Mouse (Mus musculus) kidney, adult 8-10 months (tissue): ENCODE data around the gene Vgf.

Experiments
- DNase-seq, 2 experiments: peaks; one replicate each; pipeline ENCODE4 v3.0.0; 2022

Vgf gene

DNA sequence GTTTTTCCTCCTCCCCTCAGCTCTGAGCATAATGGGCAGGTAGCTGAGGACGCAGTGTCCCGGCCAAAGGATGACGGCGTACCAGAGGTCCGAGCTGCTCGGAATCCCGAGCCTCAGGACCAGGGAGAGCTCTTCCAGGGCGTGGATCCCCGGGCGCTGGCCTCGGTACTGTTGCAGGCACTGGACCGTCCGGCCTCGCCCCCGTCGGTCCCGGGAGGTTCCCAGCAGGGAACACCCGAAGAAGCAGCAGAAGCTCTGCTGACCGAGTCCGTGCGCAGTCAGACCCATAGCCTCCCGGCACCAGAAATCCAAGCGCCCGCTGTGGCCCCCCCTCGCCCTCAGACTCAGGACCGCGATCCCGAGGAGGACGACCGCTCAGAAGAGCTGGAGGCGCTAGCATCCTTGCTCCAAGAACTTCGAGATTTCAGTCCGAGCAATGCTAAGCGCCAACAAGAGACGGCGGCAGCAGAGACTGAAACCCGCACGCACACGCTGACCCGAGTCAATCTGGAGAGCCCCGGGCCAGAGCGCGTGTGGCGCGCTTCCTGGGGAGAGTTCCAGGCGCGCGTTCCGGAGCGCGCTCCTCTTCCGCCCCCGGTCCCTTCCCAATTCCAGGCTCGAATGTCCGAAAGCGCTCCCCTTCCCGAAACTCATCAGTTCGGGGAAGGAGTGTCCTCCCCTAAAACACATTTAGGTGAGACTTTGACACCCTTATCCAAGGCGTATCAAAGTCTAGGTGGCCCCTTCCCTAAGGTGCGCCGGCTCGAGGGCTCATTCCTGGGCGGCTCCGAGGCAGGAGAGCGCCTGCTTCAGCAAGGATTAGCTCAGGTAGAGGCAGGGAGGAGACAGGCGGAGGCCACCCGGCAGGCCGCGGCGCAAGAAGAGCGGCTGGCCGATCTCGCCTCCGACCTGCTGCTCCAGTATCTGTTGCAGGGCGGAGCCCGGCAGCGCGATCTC, 5.2 kb downstream of the Vgf start:
- DNase-seq = peak in 1 of 2 experiments; percentile 19

DNA sequence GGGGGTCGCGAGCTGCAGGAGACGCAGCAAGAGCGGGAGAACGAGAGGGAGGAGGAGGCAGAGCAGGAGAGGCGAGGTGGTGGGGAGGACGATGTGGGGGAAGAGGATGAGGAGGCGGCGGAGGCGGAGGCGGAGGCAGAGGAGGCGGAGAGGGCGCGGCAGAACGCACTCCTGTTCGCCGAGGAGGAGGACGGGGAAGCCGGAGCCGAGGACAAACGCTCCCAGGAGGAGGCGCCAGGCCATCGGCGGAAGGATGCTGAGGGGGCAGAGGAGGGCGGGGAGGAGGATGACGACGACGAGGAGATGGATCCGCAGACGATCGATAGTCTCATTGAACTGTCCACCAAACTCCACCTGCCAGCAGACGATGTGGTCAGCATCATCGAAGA, 5.8 kb downstream of the Vgf start:
- DNase-seq = no peak

DNA sequence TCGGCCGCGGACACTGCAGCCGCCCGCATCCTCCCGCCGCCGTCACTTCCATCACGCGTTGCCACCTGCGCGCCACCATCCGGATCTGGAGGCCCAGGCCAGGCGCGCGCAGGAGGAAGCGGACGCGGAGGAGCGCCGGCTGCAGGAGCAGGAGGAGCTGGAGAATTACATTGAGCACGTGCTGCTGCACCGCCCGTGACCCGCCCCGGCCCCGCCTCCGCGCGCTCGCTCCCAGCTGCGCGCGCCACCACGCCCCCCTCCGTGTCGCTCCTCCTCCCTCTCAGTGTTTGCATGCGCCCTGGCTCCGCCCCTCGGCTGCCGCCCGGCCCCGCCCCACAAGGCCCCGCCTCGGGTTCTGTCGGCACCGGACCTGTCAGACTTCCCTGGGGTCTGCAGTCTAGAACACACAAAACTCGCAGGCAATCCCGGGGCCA, 6.5 kb downstream of the Vgf start:
- peak; percentile 82 to 87 for DNase-seq

DNA sequence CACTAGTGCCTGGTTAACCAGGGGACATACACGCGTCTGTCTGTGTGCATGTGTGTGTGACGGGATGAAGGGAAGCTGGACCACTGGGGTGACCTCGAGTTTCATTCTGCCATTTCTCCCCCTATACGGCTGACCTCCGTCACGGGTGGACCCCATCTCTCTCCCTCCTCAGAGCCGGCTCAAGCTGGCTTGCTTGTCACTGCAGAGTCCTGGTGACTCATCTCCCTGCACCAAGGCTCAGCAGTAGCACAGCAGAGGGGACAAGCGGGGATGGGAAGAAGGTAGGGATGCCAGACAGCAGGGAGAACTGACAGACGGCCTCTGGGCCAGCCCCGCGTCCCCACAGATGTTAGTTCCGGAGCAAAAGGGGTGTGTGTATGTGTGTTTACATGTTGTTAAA, 10.0 kb downstream of the Vgf start:
- no peak for DNase-seq

DNA sequence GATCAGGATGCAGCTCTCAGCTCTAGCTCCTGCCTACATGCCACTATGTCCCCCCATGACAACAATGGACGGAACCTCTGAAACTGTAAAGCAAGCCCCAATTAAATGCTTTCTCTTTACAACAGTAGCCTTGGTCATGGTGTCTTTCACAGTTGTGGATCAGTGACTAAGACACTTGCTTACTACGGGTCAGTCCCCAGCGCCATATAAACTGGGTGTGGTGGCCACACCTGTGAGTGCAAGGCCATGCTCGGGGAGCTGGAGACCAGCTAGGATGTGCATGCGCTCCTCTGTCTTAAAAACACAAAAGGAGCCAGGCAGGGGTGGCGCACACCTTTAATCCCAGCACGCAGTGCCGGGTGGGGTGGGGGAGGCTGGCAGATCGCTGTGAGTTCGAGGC, 13.3 kb downstream of the Vgf start:
- no peak for DNase-seq

DNA sequence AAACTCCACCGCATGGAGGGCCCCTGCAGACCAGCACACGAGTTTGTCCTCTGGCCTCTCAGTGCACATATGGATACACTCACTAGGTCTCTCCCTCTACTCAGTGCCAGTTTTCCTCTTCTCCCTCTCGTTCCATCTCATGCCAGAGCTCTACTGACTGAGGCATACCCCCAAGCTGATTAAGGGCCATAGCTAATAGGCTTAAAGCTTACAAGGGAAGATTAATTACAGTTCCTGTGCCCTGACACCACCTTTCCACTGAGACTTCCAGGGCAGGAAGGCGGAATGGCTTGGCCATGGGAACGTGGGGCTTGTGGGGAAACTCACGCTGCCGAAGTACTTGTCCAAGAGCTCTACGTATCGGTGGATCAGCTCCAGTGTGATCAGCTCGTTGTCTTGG, 15.2 kb downstream of the Vgf start:
- DNase-seq = no peak

DNA sequence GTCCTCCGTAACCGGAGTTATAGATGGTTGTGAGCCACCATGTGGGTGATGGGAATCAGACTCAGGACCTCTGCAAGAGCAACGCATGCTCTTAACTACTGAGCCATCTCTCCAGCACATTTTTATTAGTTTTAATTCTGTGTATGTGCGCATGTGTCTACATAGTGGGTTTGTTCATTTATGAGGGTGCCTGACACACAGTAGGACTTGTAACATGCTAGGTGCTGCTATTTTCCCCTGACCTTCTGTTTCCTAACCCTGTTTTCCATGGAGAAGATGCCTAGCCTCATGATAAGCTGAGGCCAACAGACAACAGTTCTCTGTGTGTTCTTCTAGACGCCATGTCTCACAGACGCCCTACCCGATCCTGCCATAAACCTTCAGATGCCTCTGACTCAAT, 17.8 kb downstream of the Vgf start:
- no peak for DNase-seq

DNA sequence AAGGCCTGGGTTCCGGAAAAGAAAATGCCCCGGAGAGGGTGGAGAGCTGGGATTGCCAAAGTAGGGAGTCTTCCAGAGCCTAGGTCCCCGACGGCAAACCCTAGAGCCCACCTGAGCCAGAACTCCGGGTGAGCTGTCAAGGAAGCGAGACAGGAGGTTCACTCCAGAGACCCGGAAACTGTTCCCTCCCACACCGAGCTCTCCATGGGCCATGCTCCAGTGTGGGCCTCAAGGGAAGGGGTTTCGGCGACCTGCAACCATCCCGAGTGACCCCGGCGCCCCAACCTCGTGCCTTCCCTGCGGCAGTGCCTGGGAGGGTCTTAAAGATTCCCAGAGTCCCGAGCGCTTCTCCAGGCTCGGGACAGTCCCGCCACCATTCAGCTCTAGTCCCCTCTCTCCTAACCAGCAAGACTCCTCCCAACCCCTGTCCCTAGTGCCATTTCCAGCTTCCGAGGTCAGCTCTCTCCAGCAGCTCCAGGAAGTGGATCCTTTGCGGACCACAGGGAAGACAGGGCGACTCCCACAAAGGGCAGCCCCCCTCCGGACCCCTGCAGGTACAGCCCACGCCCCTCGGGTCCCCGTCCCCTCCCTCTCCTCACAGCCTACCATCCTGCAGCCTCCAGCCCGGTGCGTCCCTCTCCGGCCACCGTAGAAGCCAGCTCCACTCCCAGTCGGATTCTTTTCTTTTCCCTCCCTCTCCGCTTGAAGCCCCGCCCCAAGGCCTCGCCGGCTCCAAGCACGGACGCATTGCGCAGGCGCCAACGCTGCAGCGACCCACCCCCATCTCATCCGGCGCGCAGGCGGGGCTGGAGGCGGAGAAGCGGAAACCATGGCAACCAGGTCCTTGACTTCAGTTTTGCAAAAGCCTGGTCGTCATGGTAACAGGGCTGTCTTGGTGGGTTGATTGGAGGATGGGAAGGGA, 19.5 kb downstream of the Vgf start, which contains the start of gene Ap1s1:
Gene Ap1s1 (minus strand): TSS at position 734 of the 922 bp plus-strand sequence.
- DNase-seq = peak; percentile 96 to 97

DNA sequence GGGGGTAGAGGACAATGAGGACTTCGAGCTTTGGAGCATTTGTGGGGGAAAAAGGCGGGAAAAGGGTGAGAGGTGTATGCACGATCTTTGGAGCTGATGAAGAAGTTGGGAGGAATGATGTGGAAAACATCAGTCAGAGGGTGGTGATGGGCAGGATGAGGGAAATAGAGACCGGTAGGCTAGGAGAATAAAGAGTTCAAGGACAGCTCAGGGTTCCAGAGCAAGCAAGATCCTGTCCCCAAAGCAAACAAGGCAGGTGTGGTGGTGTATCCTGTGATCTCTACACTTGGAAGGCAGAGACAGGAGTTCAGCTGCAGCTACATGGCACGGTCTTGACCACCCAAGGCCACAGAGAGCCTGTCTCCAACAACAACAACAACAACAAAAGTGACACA, 20.1 kb downstream of the Vgf start:
- DNase-seq = no peak

DNA sequence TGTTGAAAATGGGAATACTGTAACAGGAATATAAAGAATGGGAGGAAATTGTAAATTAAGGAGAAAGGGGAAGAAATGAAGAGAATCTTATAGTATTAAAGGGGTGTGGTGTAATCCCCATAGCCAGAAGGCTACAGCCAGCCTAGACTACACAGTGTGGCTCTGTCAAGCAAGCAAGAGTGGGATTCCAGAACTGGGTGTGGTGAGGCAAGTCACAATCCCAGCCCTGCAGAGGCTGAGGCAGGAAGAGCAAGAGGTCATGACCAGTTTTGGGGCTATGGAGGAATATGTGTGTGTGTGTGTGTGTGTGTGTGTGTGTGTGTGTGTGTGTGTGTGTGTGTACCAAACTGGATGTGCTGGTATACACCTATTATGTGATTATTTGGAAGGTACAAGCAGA, 20.8 kb downstream of the Vgf start:
- no peak for DNase-seq

DNA sequence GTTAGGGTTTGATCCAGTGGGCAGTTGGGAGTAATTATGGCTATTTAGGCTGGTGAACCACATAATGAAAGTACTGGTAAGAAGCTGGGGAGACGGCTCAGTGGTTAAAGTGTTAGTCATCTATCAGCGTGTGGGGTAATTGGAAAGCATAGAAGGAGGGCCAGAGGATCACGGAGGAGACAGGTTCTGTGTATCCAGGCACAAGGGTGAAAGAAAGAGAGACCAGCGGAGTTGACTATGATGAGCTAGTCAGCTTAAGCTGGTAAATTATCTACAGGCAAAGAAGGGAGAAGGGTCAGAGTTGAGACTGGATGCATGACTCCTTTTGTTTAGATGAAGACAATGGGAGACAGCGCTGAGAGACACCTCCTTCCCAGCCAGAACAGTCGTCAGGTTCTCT, 24.9 kb downstream of the Vgf start:
- DNase-seq = peak in 1 of 2 experiments; percentile 35

DNA sequence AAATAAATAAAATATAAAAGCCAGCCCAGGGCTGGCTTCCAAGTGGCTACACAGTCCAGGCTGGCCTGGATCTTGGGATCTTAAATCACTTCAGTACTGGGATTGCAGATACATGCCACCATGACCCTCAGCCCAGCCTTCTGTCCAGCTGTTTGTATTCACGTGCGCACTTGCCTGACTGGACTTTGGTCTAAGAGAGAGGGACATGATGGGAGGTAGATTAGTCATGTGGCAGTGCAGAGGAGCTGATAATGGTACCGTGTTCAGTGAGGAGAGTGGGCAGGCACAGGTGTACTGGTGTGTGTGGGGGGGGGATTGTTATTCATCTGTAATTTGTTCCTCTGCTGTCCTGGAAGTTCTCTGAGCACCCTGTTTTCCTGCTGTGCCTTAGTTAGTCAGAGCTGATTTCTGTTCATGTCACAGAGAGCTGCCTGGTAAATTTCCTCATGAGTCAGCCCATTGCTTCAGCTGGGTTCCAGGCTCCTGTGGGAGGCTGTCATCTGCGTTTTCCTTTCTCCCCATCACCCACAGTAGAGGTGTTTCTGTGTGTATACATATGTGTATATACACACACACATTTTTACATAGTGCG, 25.8 kb downstream of the Vgf start:
- peak in 1 of 2 experiments; percentile 29 for DNase-seq

DNA sequence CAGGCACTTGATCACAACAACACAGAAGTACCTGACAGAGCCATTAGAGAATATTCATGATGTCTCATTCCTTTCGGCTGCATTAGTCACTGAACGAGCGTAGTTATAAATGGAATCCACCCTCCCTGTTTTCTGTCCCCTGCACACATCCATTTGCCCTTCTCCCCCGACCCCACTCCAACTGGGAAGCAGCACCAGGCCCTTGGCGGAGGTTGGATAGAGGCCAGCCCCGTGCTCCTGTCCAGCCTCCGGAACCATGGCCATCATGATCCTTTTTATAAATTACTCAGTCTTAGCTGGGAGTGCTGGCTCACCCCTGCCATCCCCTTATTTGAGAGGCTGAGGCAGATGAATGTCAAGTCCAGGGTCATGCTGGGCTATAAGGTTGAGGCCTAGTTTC, 28.1 kb downstream of the Vgf start:
- DNase-seq = no peak

DNA sequence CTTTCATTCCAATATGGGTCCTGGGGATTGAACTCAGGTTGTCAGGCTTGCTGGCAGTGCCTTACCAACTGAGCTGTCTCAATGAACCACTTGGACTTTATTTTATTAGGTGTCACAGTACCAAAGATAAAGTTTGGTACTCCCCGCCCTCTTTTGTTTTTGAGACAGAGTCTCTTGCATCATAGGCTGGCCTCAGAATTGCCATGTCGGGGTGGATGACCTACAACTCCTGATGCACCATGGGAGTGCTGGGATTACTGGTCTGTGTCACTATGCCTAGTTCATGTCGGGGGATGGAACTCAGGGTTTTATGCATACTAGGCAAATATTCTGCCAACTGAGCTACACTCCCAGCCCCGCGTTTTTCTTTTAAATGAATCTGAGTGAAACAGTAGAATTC, 28.7 kb downstream of the Vgf start:
- DNase-seq = no peak

DNA sequence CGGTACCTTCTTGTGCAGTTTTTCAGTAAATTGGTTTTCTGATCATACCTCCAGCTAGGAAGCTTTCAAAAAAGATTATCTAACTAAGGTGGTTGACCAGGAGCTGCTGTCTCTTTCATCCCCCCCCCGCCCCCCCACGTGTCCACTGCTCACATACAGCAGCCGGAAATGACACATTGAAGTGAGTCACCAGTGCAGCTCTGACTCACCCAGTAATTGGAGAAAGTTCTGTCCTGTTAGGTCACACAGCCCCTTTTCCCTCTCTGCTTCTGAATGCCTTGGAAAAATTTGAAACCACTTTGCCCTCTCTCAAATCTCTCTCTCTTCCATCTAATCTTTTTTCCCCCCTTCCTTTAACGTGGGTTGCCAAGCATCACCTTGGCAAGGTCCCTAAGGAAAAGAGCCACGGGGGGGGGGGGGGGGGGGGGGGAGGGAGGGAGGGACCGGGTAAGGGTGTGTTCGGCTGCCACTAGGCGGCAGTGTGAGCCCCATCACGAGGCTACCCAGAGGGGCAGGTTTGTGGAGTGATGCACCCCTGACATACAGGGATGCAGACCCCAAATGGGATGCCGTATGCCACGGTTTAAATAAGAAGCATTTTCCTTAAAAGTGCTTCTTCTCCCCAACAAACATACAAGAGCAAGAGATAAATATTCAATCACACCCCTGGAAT, 35.8 kb downstream of the Vgf start:
- peak in 1 of 2 experiments; percentile 54 for DNase-seq

DNA sequence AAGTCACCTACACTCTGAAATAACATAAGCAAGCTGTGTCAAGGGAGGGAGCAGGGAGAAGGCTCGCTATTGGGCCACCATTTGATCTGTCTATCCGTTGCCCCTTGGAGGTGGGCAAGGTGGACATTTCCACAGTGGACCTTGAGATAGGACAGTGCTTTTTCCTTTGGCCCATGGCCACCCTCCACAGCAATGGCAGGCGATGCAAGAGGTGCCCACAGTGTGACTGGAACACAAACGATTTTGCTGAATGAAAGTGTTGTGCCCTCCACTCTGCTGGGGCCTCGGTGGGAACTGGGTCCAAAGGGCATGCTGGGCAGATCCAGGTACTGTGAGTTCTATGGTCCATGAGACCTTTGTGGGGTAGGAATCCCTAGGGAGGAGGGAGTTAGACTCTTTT, 36.4 kb downstream of the Vgf start:
- no peak for DNase-seq

DNA sequence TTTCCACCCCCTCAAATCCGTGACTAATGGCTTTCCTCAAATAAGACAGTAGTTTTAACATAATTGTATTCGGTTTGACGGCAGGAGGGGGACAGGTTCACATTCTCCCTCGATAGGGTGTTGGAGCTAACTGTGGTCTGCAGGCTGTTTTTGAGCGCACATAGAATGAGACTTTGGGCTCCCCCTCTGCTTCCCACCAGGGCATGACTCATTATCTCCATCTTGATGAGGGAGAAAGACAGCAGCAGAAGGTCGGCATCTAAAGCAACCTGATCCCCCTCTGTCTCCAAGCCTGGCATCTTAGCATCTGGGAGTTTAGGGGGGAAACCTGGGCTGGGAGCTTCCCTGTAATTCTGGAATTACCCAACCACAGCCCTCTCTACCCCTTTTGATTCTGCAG, 39.3 kb downstream of the Vgf start:
- no peak for DNase-seq

DNA sequence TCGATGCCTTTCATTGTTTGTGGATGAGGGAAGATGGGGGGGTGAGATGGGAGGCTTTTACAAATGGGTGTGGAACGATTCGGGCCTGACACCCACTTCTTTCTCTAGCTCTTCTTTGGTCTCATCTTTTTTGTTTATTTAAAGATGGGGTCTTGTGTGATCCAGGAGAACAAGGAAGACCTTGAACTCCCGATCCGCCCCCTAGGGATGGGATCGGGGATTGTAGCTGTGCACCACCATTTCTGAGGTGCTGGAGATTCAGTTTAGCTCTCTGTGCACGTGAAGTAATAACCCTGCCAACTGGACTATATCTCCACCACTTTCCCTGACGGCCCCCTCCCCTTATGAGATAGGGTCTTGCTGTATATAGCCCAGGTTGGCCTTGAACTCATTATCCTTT, 39.7 kb downstream of the Vgf start:
- no peak for DNase-seq

DNA sequence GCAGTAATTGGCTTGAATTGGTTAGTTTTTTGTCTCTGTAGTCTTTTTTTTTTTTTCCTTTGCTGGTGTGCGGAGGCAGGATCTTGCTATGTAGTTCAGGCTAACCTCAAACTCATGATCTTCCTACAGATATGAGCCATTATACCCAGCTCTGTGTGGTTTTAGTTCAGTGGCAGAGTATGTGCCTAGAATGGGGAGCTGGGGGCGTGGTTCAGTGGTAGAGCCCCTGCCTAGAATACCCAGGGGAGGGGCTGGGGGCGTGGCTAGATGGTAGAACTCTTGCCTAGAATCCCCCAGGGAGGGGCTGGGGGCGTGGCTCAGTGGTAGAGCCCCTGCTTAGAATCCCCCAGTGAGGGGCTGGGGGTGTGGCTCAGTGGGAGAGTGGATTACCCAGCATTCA, 42.5 kb downstream of the Vgf start:
- no peak for DNase-seq

DNA sequence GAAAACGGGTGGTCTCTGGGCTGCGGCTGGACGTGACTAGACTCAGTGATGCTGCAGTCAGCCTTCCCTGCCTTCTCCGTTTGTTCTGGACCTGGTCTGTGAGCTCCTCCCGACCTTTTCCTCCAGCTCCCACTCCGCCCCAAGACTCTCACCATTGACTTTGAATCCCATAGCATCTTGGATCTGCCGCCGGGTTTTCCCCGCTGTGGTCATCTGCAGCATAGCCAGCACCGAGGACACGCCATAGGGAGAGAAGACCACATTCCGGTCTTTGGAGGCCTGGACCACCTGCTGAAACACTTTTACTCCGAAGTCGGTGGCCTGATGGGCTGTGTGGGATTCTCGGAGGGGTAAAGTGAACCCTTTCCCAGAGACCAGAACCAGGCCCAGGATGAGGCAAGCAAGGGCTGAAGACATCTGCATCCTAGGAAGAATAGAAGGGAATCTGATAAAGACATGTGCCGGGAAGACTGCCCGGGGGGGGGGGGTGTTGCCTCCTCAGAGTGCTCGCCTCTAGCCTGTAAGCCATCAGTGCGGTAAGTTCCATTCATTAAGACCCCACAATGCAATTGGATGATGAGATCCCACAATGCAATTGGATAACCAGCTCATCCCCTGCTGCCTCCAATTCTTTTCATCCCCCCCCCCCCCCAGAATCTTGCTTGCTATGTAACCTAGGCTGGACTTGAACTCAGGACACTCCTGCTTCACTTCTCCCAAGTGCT, 44.9 kb downstream of the Vgf start:
- no peak for DNase-seq

DNA sequence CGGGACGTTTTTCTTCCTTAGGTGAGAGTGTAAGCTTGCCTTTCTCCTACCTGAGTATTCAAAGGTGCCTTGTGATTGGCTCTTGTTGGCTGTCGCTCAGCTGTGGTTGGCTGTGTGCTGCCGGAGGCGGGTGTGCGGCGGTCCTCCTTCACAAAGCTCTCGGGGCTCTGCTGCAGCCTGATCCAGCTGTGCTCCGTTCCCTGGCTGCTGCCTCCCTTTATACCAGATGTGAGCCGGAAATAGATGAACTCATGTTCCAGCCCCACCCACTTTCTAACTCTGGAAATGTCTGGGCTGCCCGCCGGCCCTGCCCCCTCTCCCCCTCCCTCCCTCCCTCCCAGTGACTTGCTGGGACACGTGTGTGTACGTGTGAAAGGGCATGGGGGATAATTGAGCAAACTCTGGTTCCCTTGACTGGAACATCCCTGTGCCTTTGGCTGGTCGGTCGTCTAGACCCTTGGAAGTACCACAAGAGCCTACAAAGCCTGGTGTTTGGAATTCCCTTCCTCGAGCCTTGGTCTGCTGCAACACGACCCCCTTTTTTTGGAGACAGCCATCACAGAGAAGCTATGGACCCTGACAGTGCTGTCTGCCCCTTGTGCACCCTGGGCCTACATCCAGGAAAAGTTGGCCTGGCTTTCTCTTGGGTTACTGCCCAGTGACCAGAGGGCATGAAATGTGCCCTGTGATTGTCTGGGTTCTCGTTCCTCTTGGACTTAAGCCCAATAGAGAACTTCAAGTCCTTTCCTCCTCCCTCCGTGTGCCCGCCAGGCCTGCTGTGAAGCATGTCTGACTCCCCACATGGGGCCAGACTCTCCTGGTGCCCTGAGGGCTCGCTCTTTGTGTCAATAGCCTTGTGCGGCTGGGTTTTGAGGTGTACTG, 46.1 kb downstream of the Vgf start, which contains the start of gene Serpine1:
Gene Serpine1 (minus strand): TSS at position 190 of the 882 bp plus-strand sequence.
- DNase-seq = peak; percentile 94 to 95
